Mouse (Mus musculus) adrenal gland, postnatal 36 days (tissue): ENCODE data around the gene Slc9a2. TPM values are rescaled to one million over a fixed set of nuclear protein-coding genes. Genes with fewer than 3 reads are reported as not detected.
"Not testable (repeated sequence)": the region's sequence is repeated elsewhere in the genome, so short reads cannot be mapped to it uniquely, and the experiment has no call there.

ENCODE experiments used
- DNase-seq, 2 experiments: peaks; one replicate each; pipeline ENCODE4 v3.0.0; 2021; ENCODE audit warnings: mixed read lengths in 1 of 2
- total RNA-seq, 2 experiments: library from RNA; stranded (reverse); gene quantifications; 2 replicates each; pipeline ENCODE4 v1.2.3; 2021

Slc9a2 gene
- total RNA-seq, 2 experiments from 2014 or later = 0.07 TPM

- DNase-seq = no peak
These were observed 24.7 kb downstream of the Slc9a2 start for GRCm38 (mm10) chr1:40705099-40705498.

DNA sequence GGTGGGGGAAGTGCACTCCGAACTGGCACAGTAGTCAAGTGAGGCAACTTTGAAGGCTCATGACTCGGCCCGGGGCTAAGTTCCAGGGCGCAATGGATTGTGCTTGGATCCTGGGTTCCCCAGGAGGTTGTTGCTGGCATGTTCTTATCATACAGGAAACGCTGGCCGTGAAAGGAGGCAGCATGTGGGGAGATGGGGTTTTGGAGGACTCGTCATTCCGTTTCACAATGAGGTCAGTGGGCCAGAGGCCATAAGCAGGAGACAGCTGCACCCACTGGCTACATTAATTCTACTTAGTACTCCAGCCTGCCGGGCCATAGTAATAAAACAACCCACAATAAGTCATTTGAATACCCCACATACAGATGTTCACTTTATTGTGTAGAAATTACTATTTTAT lies 34.6 kb downstream of the Slc9a2 start:
- DNase-seq = peak in 1 of 2 experiments; percentile 8

DNA sequence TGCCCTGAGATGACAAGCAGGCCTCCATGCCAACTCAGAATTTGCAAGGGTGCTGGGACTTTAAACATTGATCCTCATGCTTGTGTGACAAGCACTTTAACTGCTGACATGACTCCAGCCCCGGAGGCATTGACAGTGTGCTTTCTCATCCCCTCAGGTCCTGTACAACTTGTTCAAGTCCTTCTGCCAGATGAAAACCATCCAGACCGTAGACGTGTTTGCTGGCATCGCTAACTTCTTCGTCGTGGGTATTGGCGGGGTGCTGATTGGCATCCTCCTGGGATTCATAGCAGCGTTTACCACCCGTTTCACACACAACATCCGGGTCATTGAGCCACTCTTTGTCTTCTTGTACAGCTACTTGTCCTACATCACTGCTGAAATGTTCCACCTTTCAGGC lies 45.7 kb downstream of the Slc9a2 start:
- DNase-seq = no peak

DNA sequence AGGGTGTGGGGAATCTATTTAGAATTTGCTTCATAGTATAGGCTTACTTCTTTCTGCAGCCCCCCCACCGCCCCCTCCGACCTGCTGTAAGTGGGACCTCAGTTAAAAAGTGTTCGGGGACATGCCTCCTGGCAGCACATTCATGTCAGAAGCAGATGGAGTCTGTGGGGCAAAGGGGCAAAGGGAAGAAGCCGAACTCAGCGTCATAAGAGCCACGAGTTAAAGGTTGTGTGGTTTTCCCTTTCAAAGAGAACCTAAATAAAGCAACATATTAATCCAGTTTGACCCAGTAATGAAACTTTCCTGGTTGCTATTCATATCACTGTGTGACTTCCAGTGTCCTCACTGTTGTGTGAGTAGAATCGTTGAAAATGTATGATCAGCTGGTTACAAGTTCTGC lies 47.0 kb downstream of the Slc9a2 start:
- no peak for DNase-seq

DNA sequence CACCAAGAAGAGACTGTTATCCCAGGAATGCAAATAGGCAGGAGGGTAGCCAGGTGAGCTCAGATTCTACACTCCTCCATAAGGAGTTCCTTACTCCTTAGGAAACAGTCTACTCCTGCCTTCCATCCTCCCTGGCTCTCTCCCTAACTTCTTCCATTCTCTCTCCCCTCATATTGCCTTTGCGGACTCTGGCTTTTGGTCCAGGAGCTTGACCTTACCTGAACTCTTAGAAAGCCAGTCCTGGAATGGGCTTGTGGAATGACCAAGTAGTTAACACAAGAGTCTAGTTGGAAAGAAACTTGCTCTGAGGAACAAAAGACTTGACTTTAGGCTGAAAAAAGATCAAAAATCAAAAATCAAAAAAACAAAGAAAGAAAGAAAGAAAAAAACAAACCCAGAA lies 48.3 kb downstream of the Slc9a2 start:
- DNase-seq = no peak

DNA sequence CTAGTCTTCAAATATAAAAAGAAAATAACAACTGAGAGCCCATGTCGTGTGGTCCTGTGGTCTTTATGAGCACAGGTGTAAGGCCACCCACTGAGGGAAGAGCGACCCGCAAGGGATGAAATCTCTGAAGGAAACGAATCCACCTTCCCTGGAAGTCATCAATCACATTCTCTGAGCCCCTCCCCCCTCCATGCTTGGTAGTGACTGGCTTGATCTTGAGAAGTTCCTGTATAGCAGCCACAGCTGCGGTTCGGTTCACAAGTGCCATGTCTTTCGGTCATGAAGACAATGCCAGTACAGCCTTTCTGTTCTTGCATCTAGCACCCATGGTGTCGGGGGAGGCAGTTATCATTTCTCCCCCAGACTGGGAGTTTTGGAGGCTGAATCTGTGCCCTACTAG lies 57.3 kb downstream of the Slc9a2 start:
- no peak for DNase-seq

DNA sequence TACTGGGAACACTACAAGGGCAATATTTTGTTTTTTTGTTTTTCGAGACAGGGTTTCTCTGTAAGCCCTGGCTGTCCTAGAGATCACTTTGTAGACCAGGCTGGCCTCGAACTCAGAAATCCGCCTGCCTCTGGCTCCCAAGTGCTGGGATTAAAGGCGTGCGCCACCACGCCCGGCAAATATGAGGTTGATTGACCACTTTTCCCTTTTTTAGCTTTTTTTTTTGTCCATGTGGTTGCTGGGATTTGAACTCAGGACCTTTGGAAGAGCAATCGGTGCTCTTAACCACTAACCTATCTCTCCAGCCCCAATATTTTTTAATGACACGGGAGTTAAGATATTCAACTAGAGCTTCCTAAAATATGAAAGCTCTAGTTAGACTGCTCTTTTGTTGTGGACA lies 57.9 kb downstream of the Slc9a2 start:
- not testable (repeated sequence) for DNase-seq

GRCm38 (mm10) chr1:40740739-40741138 lies 60.4 kb downstream of the Slc9a2 start:
- DNase-seq = no peak

- no peak for DNase-seq
These were observed 65.7 kb downstream of the Slc9a2 start for GRCm38 (mm10) chr1:40746089-40746488.

GRCm38 (mm10) chr1:40759751-40760445 lies 79.5 kb downstream of the Slc9a2 start:
- no peak for DNase-seq

DNA sequence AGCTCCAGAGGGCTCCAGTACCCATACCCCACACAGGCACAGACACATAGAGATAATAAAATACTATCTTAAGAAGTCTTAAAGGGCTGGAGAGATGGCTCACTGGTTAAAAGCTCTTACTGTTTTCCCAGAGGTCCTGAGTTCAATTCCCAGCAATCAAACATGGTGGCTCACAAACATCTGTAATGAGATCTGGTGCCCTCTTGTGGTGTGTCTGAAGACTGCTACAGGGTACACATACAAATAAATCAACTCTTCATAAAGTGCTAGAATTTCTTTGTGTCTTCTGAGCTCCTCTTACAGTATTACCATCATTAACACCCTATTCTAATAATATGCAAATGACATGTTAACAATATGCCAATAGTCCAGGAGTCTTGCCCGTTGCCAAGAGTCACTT lies 83.7 kb downstream of the Slc9a2 start:
- no peak for DNase-seq

GRCm38 (mm10) chr1:40764701-40765275 lies 84.4 kb downstream of the Slc9a2 start:
- no peak for DNase-seq

GRCm38 (mm10) chr1:40765521-40765920 lies 85.1 kb downstream of the Slc9a2 start:
- no peak for DNase-seq

- no peak for DNase-seq
These were observed 87.2 kb downstream of the Slc9a2 start for GRCm38 (mm10) chr1:40767588-40767987.

DNA sequence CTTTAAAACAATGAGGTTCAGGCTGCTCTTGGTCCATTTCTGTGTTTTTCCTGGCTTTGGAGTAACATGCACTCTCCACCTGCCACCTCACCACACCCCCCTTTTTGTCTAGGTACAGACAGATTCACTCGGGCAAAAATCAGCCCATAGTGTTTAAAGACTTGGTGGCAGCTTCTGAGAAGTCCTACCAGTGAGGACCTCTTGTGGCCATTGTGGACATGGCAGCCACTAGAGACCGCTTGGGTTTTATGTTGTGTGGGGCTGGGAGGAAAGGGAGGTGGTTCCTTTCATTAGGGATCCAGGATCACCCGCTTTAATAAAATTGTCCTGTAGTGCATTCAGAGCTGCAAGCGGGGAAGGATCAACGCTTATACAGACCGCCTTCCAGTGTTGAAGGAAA lies 88.2 kb downstream of the Slc9a2 start:
- peak; percentile 44 to 51 for DNase-seq

GRCm38 (mm10) chr1:40769331-40769894 lies 89.0 kb downstream of the Slc9a2 start:
- no peak for DNase-seq

DNA sequence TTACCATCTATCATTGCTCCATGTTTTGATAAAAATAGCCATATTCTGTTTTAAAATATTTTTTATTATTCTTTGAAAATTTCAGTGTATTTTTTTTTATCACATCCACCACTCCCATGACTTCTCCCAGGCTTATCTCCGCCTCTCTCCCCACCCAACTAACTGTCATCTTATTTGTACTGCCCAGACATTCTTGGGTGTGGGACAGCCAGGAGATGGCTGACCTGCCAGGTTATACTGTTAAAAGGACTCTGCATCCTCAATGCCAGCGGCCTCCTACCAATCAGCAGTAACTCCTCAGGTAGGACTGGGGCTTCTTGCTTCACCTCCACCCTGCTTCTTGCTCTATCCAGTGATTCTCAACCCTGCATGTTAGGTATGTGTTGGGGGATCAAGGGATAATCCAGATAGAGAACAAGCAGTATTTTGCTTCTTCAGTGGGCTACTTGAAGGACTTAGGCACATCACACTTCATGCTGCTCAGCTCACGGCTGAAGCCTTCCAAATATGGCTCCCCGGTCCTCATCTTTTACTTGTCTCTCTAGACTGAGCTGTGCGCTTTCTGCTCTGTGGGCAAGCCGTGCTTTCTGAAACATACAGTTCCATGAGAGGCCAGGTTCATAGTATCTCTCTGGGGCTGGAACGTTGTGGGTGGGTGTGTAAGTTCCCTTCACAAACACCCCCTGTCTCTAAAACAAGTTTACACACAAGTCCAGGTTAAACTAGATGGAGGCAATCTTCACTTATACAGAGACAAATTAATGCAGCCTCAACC lies 91.0 kb downstream of the Slc9a2 start:
- no peak for DNase-seq

DNA sequence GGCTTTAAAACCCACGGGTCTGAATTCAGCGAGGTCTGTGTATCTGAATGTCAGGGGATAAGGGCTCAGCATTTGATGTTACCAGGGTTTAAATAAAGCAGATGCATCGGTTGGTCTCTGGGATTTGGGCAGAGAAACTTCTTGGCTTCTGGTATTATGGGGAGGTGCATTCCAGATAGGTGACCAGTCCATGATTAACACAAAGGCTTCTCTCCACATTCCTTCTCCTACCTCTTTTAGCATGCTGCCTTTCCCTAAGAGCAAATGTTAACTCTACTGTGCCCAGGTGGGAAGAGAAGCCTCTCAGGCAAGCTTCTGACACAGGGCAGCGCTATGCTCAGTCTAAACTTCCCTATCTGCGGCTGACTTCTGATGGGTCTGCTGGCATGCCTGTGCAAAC lies 92.9 kb downstream of the Slc9a2 start:
- no peak for DNase-seq

- no peak for DNase-seq
These were observed 93.7 kb downstream of the Slc9a2 start for GRCm38 (mm10) chr1:40774040-40774439.

GRCm38 (mm10) chr1:40776102-40776501 lies 95.7 kb downstream of the Slc9a2 start:
- no peak for DNase-seq

DNA sequence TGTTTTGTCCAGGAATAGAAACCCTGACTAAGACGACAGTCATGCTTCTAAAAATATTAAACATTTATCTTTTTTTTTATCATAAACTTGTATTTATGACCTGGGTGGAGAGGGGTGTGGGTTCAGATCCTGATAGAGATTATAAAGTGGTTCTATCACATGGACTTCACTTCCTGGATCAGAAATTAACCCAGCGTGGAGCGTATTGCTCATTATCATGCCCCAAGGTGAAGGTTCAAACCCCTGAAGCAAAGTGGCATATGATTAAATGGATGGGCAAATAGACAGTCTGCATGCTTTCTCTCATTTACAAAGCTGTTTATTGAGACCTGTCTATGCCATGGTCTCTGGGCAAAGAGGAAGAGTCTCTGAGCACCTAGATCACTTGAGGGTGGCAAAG lies 96.4 kb downstream of the Slc9a2 start:
- no peak for DNase-seq

DNA sequence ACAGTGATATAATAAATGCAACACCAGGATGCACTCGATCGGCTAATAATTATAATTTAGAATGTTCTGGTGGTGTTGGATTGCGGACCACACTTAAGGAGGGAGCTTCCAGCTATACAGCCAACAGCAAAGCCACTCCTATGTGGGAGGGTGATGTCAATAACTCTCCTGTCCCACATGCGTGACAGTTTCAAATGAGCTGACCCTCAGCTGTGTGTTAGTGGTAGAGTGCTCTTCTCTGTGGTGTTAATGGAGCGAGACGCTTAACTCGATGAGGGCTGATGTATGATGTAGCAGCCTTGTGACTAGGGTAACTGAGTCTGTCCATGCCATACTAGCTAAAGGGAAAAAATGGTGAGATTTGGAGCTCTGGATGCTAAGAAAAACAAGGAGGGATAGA lies 103.1 kb downstream of the Slc9a2 start:
- DNase-seq = no peak

DNA sequence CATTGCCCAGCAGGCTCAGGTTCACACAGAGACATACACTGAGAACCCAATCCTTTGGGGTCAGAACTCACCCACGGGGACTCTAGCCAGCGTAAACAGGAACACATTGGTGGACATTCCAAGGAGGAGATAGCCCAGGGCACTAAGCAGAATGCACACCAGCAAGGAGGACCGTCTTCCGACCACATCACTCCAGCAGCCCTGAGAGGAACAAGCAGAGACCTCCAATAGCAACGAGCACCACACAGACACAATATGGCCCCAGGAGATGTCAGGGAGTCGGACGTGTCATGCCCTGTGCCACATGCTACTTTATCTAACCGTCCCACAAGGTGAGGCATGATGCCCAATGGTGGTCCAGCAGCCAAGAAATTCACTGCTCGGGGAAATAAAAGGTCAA lies 103.9 kb downstream of the Slc9a2 start:
- no peak for DNase-seq
